Mouse (Mus musculus): ENCODE measurements around the gene Gm10160. TPM values are rescaled to one million over a fixed set of nuclear protein-coding genes. Genes with fewer than 3 reads are reported as not detected.

Gm10160 gene
- polyA plus RNA-seq, 1 experiment from 2014 or later: not detected

- no peak for ATAC-seq (ENCODE audit: low FRiP score, low read depth)
- Histone ChIP-seq H3K4me2 (replicated peaks) (no peak overlapping the region), H3K27me3 (peaks cover 30% of the 10 kb centered on the region), H3K4me3 (no peak overlapping the region), H3K9me3 (no peaks in the 10 kb centered on the region), H3K9ac (replicated peaks) (no peak overlapping the region), H3K36me3 (no peaks in the 10 kb centered on the region), H3K4me1 (peaks cover 21% of the 10 kb centered on the region), H3K27ac (replicated peaks) (no peak overlapping the region)
- WGBS: 72% methylated on average over 8 of the region's 8 CpGs
These were observed 856 bp downstream of the Gm10160 start for GRCm38 (mm10) chr7:81854568-81855307.

- WGBS: 90% methylated on average over 3 of the region's 3 CpGs
- Histone ChIP-seq H3K4me1 (peaks cover 9% of the 10 kb centered on the region), H3K27ac (replicated peaks) (no peak overlapping the region), H3K9me3 (no peaks in the 10 kb centered on the region), H3K27me3 (no peaks in the 10 kb centered on the region), H3K9ac (replicated peaks) (no peak overlapping the region), H3K4me3 (no peak overlapping the region), H3K4me2 (replicated peaks) (no peak overlapping the region), H3K36me3 (no peaks in the 10 kb centered on the region)
- ATAC-seq (ENCODE audit: low FRiP score, low read depth): no peak
These were observed 3.9 kb downstream of the Gm10160 start for GRCm38 (mm10) chr7:81851706-81852105.

- H3K9ac ChIP-seq (replicated peaks): no peak overlapping the region
- H3K4me1 ChIP-seq: peaks cover 9% of the 10 kb centered on the region
- no peak for ATAC-seq (ENCODE audit: low FRiP score, low read depth)
- H3K4me2 ChIP-seq (replicated peaks): no peak overlapping the region
- H3K4me3 ChIP-seq: no peak overlapping the region
- 90% methylated on average over 6 of the region's 6 CpGs for WGBS
- H3K36me3 ChIP-seq: no peaks in the 10 kb centered on the region
- no peak overlapping the region for H3K27ac ChIP-seq (replicated peaks)
- no peaks in the 10 kb centered on the region for H3K27me3 ChIP-seq
- H3K9me3 ChIP-seq: no peaks in the 10 kb centered on the region
These were observed 5.4 kb downstream of the Gm10160 start for GRCm38 (mm10) chr7:81850171-81850570.

GRCm38 (mm10) chr7:81849633-81850032, 6.0 kb downstream of the Gm10160 start:
- Histone ChIP-seq H3K36me3 (no peaks in the 10 kb centered on the region), H3K4me2 (replicated peaks) (no peak overlapping the region), H3K4me3 (no peak overlapping the region), H3K9me3 (no peaks in the 10 kb centered on the region), H3K27me3 (no peaks in the 10 kb centered on the region), H3K9ac (replicated peaks) (no peak overlapping the region), H3K27ac (replicated peaks) (no peak overlapping the region), H3K4me1 (peaks cover 5% of the 10 kb centered on the region)
- 91% methylated on average over 7 of the region's 7 CpGs for WGBS
- no peak for ATAC-seq (ENCODE audit: low FRiP score, low read depth)

GRCm38 (mm10) chr7:81849214-81849613, 6.4 kb downstream of the Gm10160 start:
- Histone ChIP-seq H3K36me3 (no peaks in the 10 kb centered on the region), H3K4me3 (no peak overlapping the region), H3K9ac (replicated peaks) (no peak overlapping the region), H3K27ac (replicated peaks) (no peak overlapping the region), H3K4me2 (replicated peaks) (no peak overlapping the region), H3K27me3 (no peaks in the 10 kb centered on the region), H3K4me1 (peaks cover under 1% of the 10 kb centered on the region; the same call in 1 of the 2 replicates), H3K9me3 (no peaks in the 10 kb centered on the region)
- WGBS: 91% methylated on average over 5 of the region's 5 CpGs
- no peak for ATAC-seq (ENCODE audit: low FRiP score, low read depth)

GRCm38 (mm10) chr7:81847777-81848176, 7.8 kb downstream of the Gm10160 start:
- 28% methylated on average over 4 of the region's 4 CpGs for WGBS
- Histone ChIP-seq H3K4me3 (no peak overlapping the region), H3K36me3 (no peaks in the 10 kb centered on the region), H3K4me2 (replicated peaks) (no peak overlapping the region), H3K9me3 (no peaks in the 10 kb centered on the region), H3K9ac (replicated peaks) (no peak overlapping the region), H3K27me3 (no peaks in the 10 kb centered on the region), H3K27ac (replicated peaks) (no peak overlapping the region), H3K4me1 (no peaks in the 10 kb centered on the region; the same call in 1 of the 2 replicates)
- ATAC-seq (ENCODE audit: low FRiP score, low read depth): no peak

- 43% methylated on average over 8 of the region's 8 CpGs for WGBS
These were observed 8.6 kb downstream of the Gm10160 start for GRCm38 (mm10) chr7:81847010-81847409.

GRCm38 (mm10) chr7:81846008-81846407, 9.6 kb downstream of the Gm10160 start:
- no peaks in the 10 kb centered on the region for H3K36me3 ChIP-seq
- H3K9ac ChIP-seq (replicated peaks): no peak overlapping the region
- no peaks in the 10 kb centered on the region; the same call in 1 of the 2 replicates for H3K4me1 ChIP-seq
- no peak overlapping the region for H3K27ac ChIP-seq (replicated peaks)
- ATAC-seq (ENCODE audit: low FRiP score, low read depth): no peak
- H3K9me3 ChIP-seq: no peaks in the 10 kb centered on the region
- H3K4me3 ChIP-seq: no peak overlapping the region
- WGBS: 90% methylated on average over 8 of the region's 8 CpGs
- no peak overlapping the region for H3K4me2 ChIP-seq (replicated peaks)
- H3K27me3 ChIP-seq: no peaks in the 10 kb centered on the region

More at GRCm38 (mm10) chr7:81847010-81847409, 8.6 kb downstream of the Gm10160 start:
- no peak overlapping the region for H3K4me2 ChIP-seq (replicated peaks)
- no peak overlapping the region for H3K27ac ChIP-seq (replicated peaks)
- H3K36me3 ChIP-seq: no peaks in the 10 kb centered on the region
- no peak overlapping the region for H3K9ac ChIP-seq (replicated peaks)
- no peaks in the 10 kb centered on the region; the same call in 1 of the 2 replicates for H3K4me1 ChIP-seq
- no peak overlapping the region for H3K4me3 ChIP-seq
- H3K27me3 ChIP-seq: no peaks in the 10 kb centered on the region
- no peak for ATAC-seq (ENCODE audit: low FRiP score, low read depth)
- H3K9me3 ChIP-seq: no peaks in the 10 kb centered on the region

- Histone ChIP-seq H3K4me1 (no peaks in the 10 kb centered on the region; the same call in 1 of the 2 replicates), H3K9ac (replicated peaks) (no peak overlapping the region), H3K27me3 (no peaks in the 10 kb centered on the region), H3K4me3 (no peak overlapping the region), H3K36me3 (no peaks in the 10 kb centered on the region), H3K4me2 (replicated peaks) (no peak overlapping the region), H3K9me3 (no peaks in the 10 kb centered on the region), H3K27ac (replicated peaks) (no peak overlapping the region)
- ATAC-seq (ENCODE audit: low FRiP score, low read depth): no peak
- 89% methylated on average over 3 of the region's 3 CpGs for WGBS
These were observed 10.3 kb downstream of the Gm10160 start for GRCm38 (mm10) chr7:81845313-81845712.

GRCm38 (mm10) chr7:81844801-81845200, 10.8 kb downstream of the Gm10160 start:
- Histone ChIP-seq H3K9ac (replicated peaks) (no peak overlapping the region), H3K4me3 (no peak overlapping the region), H3K27me3 (no peaks in the 10 kb centered on the region), H3K4me1 (no peaks in the 10 kb centered on the region; the same call in 1 of the 2 replicates), H3K9me3 (no peaks in the 10 kb centered on the region), H3K4me2 (replicated peaks) (no peak overlapping the region), H3K27ac (replicated peaks) (no peak overlapping the region), H3K36me3 (no peaks in the 10 kb centered on the region)
- 88% methylated on average over 11 of the region's 11 CpGs for WGBS
- no peak for ATAC-seq (ENCODE audit: low FRiP score, low read depth)

- Histone ChIP-seq H3K4me1 (no peaks in the 10 kb centered on the region; the same call in 1 of the 2 replicates), H3K9me3 (no peaks in the 10 kb centered on the region), H3K9ac (replicated peaks) (no peak overlapping the region), H3K27ac (replicated peaks) (no peak overlapping the region), H3K27me3 (no peaks in the 10 kb centered on the region), H3K4me3 (no peak overlapping the region), H3K4me2 (replicated peaks) (no peak overlapping the region), H3K36me3 (no peaks in the 10 kb centered on the region)
- WGBS: 68% methylated on average over 8 of the region's 8 CpGs
- ATAC-seq (ENCODE audit: low FRiP score, low read depth): no peak
These were observed 11.7 kb downstream of the Gm10160 start for GRCm38 (mm10) chr7:81843903-81844302.

GRCm38 (mm10) chr7:81842998-81843397, 12.6 kb downstream of the Gm10160 start:
- Histone ChIP-seq H3K36me3 (no peaks in the 10 kb centered on the region), H3K4me3 (no peak overlapping the region), H3K4me2 (replicated peaks) (no peak overlapping the region), H3K9me3 (no peaks in the 10 kb centered on the region), H3K27me3 (no peaks in the 10 kb centered on the region), H3K27ac (replicated peaks) (no peak overlapping the region), H3K4me1 (no peaks in the 10 kb centered on the region; the same call in 1 of the 2 replicates), H3K9ac (replicated peaks) (no peak overlapping the region)
- 82% methylated on average over 1 of the region's 1 CpGs for WGBS
- no peak for ATAC-seq (ENCODE audit: low FRiP score, low read depth)

Data from midbrain, embryonic 12.5 days (tissue).